Mouse (Mus musculus) neutrophil, adult 5-6 weeks (primary cell): ENCODE measurements around the gene Tiam2. TPM values are rescaled to one million over a fixed set of nuclear protein-coding genes. Genes with fewer than 3 reads are reported as not detected.

Experiments
- ATAC-seq: fragments of 151-379, 151-347 bp; 2 replicates; pipeline ENCODE4 v1.8.0; 2017; ENCODE audit warnings: mild to moderate bottlenecking, moderate TSS enrichment; ENCODE audit not compliant: insufficient number of reproducible peaks, poor library complexity, low FRiP score, severe bottlenecking; ENCODE audit errors: extremely low read depth
- total RNA-seq: library from RNA; stranded (forward); fragments of 200-1000 nt; gene quantifications from 2 replicates; pipeline ENCODE4 v1.2.3, GENCODE M21; 2017

The Tiam2 gene
- 11.2 and 12.2 TPM in 2 replicates for total RNA-seq

DNA sequence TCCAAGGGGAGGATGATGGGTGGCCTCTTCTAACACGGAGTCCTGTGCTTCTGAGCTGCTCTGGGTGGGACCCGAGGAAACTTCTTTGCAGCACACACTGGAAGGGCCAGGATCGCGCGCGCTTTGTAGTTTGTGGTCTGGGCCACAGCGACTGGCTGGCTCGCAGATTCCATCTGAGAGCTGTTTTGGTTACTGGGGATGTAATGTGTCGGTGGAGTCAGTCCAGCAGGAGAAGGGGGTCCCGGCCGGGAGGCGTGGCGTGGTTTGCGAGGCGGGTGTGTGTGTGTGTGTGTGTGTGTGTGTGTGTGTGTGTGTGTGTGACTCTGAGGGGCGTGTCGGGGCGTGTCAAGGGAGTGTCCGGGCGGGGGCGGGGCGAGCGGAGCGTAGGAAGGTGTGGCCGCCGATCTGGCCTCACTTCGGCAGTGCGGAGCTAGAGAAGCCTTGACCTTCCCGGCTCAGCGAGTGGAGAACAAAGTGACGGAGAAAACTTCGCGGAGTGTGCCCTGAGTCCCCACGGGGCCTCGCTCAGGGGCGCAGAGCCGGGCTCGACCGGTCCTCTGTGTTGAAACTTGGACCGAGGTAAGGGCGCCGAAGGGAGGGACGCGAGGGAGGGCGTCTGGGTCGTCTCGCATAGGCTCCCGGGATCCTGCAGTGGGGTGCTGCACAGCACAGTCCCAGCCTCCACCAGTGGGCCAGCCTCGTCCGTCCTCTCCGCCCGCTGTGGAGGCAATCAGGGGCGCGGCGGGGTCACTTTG, at the start of gene Tiam2:
Gene Tiam2 (plus strand): TSS at position 426 of the 755 bp plus-strand sequence.
- ATAC-seq, result peak; percentile 7; the same call in 1 of the 2 replicates

DNA sequence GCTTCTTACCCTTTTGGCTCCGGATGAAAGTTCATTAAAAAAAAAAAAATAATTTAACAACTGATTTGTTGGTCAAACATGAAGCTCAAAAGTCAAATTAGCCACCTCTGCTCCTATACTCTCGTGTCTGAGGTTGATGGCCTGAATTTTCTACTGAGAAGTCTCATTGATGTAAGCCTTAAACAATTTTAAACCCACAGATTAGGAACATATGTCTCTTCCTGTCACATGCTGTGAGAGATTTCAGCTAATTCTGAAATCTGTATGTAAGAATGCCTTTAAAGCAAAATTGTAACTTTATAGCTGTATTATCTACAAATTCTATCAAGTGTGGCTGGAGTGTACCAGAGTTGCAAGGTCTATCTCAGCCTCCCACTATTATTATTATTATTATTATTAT, 46.1 kb upstream of the Tiam2 start:
- no peak for ATAC-seq

DNA sequence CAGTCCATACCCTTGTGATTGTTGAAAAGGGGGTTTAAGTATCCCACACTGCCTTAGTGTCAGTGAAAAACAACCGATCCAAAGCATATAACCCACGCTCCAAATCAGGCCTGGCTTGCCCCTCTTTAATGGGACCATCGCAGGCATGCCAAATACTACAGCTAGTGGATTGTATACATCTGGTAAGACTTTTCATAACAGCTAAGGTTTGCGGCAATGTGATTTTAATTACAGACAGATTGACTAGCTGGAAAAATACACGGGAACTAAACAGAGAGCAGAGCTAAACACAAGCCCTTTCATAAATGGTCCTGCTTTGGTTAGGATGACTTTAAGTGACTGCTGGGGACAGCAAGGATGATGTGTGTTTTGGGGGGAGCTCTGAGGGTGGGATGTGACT, 44.4 kb upstream of the Tiam2 start:
- no peak for ATAC-seq

DNA sequence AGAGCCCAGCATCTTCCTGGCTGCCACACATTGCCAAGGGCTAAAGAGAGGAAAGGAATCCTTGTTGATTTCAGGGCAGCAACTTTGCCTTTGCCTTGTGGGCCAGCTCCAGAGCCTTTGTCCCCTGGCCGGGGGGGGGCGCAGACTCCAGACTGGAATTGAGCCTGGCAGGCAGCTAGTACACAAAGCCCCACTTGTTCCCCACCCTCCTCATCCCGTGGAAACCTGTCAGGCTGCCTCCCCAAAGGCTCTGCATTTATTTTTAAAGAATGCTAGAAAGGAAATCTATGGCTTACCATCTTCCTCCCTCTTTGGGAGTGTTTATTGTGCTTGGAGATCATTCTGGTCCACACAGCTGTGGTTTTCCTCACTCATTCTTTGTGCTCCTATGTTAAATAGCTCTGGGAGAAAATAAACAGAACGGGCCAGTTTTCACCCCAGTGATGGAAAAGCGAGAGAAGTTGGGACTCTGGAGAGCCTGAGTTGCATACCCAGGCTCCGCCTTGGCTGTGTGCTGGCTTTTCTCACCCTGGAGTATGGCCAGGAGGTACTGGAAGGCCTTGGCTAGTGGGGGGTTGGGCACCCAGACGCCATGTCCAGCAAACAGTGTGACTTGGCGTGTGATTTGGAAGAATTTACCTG, 41.2 kb upstream of the Tiam2 start:
- no peak for ATAC-seq

DNA sequence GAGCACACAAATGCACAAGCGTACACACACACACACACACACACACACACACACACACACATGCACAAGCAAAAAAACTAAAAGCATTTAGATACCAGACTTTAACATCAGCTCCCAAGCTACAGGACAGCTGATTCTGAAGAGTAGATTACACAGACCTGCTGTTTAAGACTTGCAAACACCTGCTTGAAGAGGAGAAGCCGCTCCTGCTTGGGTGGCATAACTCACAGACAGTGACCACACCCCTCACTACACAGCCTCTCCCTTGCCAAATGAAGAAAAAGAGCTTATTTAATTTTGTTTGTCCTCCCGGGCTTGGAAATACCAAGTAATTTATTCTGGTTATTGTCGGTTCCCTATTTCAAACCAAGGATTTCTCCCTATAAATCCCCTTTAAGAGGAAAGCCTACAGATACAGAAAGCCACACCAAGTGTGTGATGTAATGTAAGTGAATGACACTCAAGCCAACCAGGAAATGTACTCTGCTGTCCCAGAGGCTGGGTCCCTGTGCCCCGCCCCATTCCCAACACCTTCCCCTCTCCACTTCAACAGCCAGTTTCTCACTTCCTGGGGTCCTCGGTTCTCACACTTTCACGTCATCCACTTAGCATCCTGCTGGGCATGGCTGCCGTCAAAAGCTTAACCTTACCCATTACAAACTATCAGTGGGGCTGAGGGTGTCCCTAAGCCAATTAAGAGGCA, 40.1 kb upstream of the Tiam2 start:
- ATAC-seq, result no peak

DNA sequence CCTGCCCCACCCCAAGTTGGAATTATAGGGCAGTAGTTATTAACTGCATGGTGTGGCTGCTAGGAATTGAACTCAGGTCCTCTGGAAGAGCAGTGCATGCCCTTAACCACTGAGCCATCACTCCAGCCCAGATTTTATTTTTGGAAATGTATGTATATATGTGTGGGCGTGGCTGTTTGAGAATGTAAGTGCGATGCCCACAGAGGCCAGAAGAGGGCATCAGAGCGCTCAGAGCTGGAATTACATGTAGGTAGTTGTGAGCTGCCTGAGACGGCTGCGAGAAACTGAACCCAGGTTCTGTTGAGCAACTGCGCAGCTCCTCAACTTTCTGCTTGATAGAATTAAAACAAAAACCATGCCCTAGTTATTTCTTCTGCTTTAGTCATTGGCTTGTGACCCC, 38.0 kb upstream of the Tiam2 start:
- ATAC-seq, result peak; percentile 58; the same call in 1 of the 2 replicates

DNA sequence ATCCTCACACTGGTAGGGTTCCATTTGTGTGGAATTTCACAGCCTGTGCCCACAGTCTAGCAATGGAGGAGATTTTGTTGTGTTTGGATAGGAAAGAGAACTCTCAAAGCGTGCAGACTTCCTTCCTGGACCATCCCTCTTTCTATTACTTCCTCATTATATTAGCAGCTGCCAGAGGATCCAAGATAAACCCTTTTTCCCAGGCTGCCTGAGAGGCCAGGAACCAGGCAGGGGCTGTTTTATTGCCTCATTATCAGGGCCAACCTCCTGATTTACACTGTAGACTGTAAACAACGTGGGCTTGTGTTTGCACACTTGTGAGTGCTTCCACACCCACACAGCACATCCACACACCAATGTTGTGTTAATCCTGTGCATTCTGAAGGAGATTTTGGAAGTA, 31.3 kb upstream of the Tiam2 start:
- ATAC-seq, result no peak

DNA sequence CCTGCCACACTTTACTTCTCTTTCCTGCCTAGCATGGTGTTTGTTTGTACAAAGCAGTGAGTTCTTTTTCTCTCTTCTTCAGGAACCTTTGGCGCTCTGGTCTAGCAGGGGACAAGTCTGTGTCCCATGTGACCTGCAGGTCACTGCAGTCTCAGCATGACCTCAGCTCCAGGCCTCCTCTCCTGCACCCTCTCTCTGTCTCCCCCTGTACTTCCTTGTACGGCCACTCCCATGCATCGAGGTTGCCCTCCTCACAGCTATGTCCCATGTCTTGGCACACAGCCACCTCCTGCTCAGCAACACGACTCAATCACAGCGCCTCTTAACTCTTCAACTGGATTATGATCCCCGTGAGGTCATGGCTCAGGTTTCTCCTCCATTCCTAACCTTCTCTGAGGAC, 26.9 kb upstream of the Tiam2 start:
- ATAC-seq, result no peak

DNA sequence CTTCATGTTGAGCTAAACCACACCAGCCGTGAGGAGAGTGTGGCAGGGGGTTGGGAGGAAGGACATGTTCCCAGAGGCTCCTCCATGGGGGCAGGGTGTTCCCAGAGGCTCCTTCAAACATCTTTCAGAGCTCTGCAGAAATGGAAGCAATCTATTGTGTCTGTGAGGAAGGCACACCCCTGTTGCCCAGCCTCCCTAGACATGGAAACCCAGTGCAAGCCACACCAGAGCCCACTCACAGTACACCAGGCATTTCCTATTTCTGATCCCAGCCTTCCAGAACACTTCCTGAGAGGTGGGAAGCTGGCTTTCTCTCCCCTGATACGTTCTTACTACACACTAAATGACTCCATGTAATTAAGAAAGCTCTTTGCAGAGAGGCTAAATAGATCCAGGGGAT, 20.4 kb upstream of the Tiam2 start:
- no peak for ATAC-seq

DNA sequence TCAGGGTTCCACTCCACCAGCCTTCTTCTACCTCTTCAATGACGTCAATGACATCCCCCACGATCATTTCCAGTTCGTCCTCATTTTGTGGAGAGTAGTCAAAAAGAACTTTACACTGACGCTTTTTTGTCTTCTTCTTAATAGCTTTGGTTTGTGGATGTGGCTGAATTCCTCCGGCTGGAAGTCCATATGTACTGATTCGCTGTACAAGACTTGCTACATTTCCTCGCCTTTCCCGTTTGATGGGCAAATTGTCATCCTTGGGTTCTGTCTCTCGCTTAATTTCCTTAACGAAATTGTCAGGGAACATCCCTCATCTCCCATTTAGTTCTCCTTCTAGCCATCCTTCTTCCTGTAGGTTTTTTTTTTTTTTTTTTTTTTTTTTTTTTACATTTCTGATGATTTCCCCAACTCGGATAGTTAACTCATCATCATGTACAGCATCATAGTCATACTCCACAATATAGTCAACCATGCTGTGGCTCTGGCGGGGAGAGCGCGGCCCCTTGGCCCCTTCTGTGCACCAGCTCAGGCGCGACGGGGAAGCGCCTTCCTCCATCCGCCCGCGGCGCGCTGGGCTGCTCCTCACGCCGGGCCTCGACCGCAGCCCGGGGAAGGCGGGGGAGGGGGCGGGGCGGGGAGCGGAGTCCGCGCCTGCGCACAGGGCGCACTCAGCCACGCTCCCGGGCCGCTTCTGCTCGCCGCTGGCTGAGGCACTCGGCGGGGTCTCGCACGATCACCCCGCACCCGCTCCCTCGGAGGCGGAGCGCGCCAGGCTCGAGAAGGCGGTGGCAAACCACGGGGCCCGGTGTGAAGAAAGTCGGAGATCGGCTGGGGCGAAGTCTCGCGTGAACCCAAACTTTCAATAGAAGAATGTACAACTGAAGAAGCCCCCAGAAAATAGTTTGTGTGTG, 12.4 kb upstream of the Tiam2 start:
- peak; percentile 58 for ATAC-seq

DNA sequence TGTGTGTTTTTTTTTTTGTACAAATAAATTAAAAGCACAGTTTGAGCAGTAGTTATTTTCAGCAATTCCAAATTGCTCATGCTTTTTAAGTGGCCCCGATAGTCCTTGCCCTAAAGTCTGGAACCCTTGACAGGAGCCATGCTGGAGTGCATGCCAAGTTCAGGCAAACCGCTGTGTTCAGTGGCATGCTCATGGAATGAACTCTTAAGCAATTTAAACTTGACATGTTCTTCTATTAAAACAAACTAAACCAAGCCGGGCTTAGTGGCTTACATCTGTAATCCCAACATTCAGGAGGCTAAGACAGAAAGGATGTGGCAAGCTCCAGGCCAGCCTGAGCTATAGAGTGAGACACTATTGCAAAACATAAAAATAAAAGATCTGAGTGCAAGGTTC, 11.8 kb upstream of the Tiam2 start:
- ATAC-seq, result no peak

DNA sequence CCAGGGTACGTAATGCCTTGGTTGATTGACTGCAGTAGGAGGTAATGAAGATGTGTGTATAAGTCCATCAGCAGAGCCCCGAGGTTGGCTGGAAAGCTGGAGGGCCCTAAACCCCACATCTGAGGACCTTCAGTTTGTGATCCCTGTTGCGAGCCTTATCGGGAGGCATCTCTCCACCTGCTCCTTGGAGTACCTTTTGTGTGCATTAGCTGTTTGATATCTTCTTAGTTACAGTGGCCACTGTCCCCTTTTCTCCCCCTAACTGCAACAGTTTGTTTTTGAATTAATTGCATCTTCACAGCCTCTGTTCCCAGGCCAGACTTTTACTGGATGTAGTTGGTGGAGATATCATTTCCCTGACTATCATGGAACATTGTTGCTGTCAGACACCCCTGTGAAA, 10.8 kb upstream of the Tiam2 start:
- ATAC-seq, result no peak

DNA sequence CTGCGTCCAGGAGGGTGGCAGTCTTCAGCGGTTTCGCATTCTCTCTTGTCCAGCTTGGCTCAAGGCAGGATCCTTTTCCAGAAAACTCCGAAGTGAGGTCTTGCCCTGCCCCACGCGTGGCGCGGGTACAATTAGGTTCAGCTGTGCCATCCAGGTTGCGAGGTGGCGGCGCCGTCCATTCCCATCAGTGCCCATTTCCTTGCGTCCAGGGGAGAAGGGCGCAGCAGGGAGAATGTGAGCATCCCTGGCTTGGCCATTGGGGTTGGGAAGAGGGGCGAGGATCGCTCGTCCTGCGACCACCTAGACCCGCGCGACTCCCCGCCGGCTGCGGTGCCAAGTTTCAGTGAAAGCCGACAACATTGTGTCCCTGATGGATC, 518 bp downstream of the Tiam2 start:
- no peak for ATAC-seq

DNA sequence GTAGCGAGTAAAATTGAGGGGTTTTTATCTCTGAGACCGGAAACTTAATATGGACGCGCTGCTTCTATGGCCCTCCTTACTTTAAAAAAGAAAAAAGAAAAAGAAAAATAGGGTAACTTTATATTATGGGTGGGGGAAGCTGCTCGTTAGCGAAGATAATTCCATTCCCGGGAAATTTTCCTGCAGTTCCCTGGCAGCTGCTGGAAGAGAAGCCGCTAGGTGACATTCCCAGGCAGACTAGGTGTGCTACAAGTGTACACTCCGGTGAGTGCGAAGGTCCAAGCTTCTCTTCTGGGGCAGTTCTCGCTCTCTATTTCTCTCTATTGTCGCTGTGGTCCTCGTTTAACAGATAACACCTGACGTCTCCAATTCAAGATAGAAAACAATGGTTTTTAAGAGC, 962 bp downstream of the Tiam2 start:
- ATAC-seq, result no peak

DNA sequence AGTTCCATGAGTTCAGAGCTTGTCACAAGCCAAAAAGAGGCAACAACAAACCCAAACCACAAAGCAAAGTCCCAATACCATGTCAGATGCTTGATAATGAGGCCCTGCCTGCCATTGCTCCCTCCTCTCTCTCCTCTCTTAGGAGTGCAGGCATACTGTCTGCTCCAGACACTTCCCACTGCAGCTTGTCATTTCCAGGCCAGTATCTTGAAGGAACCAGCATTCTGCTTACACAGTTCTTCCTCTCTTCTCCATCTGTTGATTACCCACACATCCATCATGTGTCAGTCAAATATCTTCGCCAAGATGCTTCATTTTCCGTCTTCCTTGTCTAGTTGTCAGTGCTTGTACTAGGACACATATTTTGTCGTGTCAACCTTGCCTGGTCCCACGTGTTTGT, 2.4 kb downstream of the Tiam2 start:
- no peak for ATAC-seq

DNA sequence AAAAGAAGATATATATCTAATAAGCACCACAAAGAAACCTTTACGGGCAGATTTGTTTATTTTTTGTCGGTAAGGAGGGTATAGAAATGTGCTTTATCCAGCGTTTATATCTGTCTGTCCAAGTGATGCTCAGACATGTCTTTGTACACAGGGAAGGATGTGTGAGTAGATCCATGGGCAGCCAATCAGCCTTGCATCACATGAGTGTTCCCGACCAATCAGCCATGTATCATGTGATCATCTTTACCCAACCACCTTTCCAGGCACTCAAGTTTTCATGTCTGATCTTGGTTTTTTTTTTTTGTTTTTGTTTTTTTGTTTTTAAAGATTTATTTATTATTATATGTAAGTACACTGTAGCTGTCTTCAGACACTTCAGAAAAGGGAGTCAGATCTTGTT, 3.1 kb downstream of the Tiam2 start:
- no peak for ATAC-seq

DNA sequence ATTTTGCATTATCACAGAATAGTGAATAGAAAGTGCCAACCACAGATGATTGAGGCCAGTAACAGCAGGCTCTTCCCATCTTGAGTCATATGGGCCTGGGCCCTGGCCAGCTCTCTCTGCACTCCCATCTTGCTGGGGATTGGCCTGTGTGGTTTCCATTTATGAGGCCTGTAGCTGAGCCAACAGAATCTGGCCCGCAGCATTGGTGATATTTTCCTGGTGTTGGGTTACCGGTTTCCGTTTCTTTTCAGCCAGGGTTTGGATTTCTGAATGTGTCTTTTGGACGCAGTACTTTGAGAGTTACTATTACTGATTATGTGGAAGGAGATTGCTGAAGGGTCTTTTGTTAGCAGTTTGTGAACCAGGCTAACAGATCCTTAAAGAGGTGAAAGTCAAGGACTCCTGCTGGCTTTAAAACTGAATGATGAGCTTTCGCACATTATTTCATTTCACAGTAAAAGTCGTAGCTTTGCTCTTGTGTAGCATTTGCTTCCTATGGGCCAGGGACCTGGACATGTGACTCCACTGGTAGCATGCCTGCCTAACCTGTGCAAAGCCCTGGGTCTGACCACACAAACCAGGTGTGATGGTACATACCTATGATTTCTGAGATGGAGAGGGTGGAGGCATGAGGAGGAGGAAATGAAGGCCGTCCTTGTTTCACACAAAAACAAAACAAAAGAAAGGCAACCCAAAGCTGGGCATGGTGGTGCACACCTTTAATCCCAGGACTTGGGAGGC, 5.5 kb downstream of the Tiam2 start:
- no peak for ATAC-seq

DNA sequence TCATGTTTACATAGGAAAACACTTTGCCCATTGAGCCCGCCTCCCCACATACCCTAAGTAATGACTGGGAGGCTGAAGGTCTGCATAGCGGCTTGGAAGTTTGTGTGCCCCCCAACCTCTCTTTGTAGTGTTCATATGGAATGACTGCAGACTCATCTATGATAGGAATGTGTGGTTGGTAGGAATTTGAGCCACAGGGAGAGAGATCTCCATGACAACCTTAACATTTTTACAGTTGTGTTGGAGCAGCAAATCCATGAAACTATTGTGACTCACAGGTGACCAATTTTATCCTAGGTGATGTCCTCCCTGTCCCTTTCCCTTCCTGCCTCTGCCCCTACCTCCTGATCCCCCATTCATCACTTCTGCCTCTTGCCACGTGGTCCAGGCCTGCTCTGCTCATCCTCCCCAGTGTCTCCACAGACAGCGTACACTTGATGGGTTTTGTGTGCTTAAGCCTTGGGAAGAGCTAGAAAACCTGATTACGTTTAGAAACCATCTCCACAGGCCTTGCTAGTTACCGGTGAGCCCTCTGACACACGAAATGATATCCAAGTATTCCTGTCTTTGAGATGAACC, 9.9 kb downstream of the Tiam2 start:
- ATAC-seq, result no peak
